19 mouse cellular contexts compared by ENCODE assay signal in genomic region chr13:9019713-9020112, GRCm38 (mm10). TPM values are rescaled to one million over a fixed set of nuclear protein-coding genes. Genes with fewer than 3 reads are reported as not detected.
DNase-seq lines count a peak whose midpoint lies in the region; ATAC-seq and TF ChIP-seq lines count a peak whose summit lies in the region.
"Had no signal": no experiment of that assay in that cellular context is flagged by ENCODE, and none has a peak within 500 bp of the region (broad histone marks: within the 10 kb centered on the region; RNA-seq: fewer than 3 reads in every experiment).

No protein-coding gene starts in this region.

- TF ChIP-seq CTCF in heart, adult 2 months (IDR thresholded peaks at IDR 0.05): no peak

- TF ChIP-seq POLR2A in heart, adult 2 months (IDR thresholded peaks at IDR 0.05; ENCODE audit: insufficient read depth, low read depth, low read length): no peak

- no peak for TF ChIP-seq EP300 in heart, adult 2 months (IDR thresholded peaks at IDR 0.05; ENCODE audit: insufficient read depth, low read depth, low read length)

- no peaks in the 10 kb centered on the region for H3K27me3 ChIP-seq in liver, embryonic 12.5 days (replicated peaks)
- no peaks in the 10 kb centered on the region for H3K27me3 ChIP-seq in liver, embryonic 16.5 days (ENCODE audit: control insufficient read depth, insufficient read depth, low read depth, low read length)
- no peaks in the 10 kb centered on the region for H3K27me3 ChIP-seq in heart, adult 2 months (ENCODE audit: control insufficient read depth, insufficient read depth, low read length)
- H3K27me3 ChIP-seq: CH12.LX; embryonic facial prominence, embryonic 15.5 days; forebrain, embryonic 12.5 days; heart, embryonic 13.5 days; hindbrain, embryonic 15.5 days had no signal

- no peak for DNase-seq in heart, adult 2 months
- no peak for DNase-seq in cerebellum, adult 8-10 months
- no peak for DNase-seq in right cerebral cortex, adult 2 months (ENCODE audit: low spot score in 2 of 2)
- DNase-seq: adrenal gland, adult 8-10 months; adrenal gland, postnatal 36 days; cerebellum, adult 2 months; cerebellum, postnatal 14 days; embryo, embryonic 11 days; gastrocnemius, postnatal 10 days; heart, postnatal 36 days had no signal

- no peaks in the 10 kb centered on the region for H3K79me2 ChIP-seq in heart, adult 2 months (replicated peaks; ENCODE audit: control insufficient read depth, insufficient read depth, low read length)

- H3K9me3 ChIP-seq in liver, embryonic 12.5 days (replicated peaks): no peaks in the 10 kb centered on the region
- H3K9me3 ChIP-seq in liver, embryonic 16.5 days (replicated peaks; ENCODE audit: control insufficient read depth, low read length): no peaks in the 10 kb centered on the region
- H3K9me3 ChIP-seq: embryonic facial prominence, embryonic 15.5 days; forebrain, embryonic 12.5 days; hindbrain, embryonic 15.5 days had no signal

- intact Hi-C loops in heart, adult 2 months (cut with DNase I): no loop called here

- WGBS in liver, embryonic 12.5 days (ENCODE audit: insufficient replicate concordance): 25% methylated on average over 4 of the region's 4 CpGs
- 34% methylated on average over 4 of the region's 4 CpGs for WGBS in liver, embryonic 16.5 days (ENCODE audit: insufficient replicate concordance)
- 57% methylated on average over 4 of the region's 4 CpGs for WGBS in heart, adult 2 months

- peak overlapping the region; percentile 30; the same call in 1 of the 2 replicates for H3K9ac ChIP-seq in liver, embryonic 12.5 days
- H3K9ac ChIP-seq in liver, embryonic 16.5 days (ENCODE audit: low read depth, low read length): no peak overlapping the region
- H3K9ac ChIP-seq in heart, adult 2 months (ENCODE audit: low read depth, low read length): no peak overlapping the region
- H3K9ac ChIP-seq: embryonic facial prominence, embryonic 15.5 days; forebrain, embryonic 12.5 days; heart, embryonic 13.5 days; hindbrain, embryonic 15.5 days had no signal

- peak overlapping the region; percentile 86 for H3K27ac ChIP-seq in liver, embryonic 12.5 days
- peak overlapping the region; percentile 80 for H3K27ac ChIP-seq in liver, embryonic 16.5 days (ENCODE audit: low read length)
- H3K27ac ChIP-seq in heart, adult 2 months: no peak overlapping the region
- H3K27ac ChIP-seq: embryonic facial prominence, embryonic 15.5 days; forebrain, embryonic 12.5 days; heart, embryonic 13.5 days; hindbrain, embryonic 15.5 days had no signal

- H3K4me1 ChIP-seq in liver, embryonic 12.5 days: peaks cover 63% of the 10 kb centered on the region
- peaks cover 38% of the 10 kb centered on the region for H3K4me1 ChIP-seq in liver, embryonic 16.5 days (ENCODE audit: control insufficient read depth, low read depth, low read length)
- H3K4me1 ChIP-seq in heart, adult 2 months (ENCODE audit: control insufficient read depth, insufficient read depth, low read length): no peaks in the 10 kb centered on the region
- H3K4me1 ChIP-seq: embryonic facial prominence, embryonic 15.5 days; forebrain, embryonic 12.5 days; hindbrain, embryonic 15.5 days had no signal

- H3K36me3 ChIP-seq in liver, embryonic 12.5 days: no peaks in the 10 kb centered on the region
- H3K36me3 ChIP-seq in liver, embryonic 16.5 days (ENCODE audit: control insufficient read depth, insufficient read depth): no peaks in the 10 kb centered on the region
- no peaks in the 10 kb centered on the region for H3K36me3 ChIP-seq in heart, adult 2 months (ENCODE audit: control insufficient read depth, insufficient read depth, low read length)
- H3K36me3 ChIP-seq: embryonic facial prominence, embryonic 15.5 days; forebrain, embryonic 12.5 days; heart, embryonic 13.5 days; hindbrain, embryonic 15.5 days had no signal

- H3K4me3 ChIP-seq in liver, embryonic 12.5 days: no peak overlapping the region
- no peak overlapping the region for H3K4me3 ChIP-seq in liver, embryonic 16.5 days (ENCODE audit: low read depth, low read length)
- H3K4me3 ChIP-seq in heart, adult 2 months: no peak overlapping the region
- H3K4me3 ChIP-seq: embryonic facial prominence, embryonic 15.5 days; forebrain, embryonic 12.5 days; heart, embryonic 13.5 days; hindbrain, embryonic 15.5 days had no signal

- ATAC-seq in erythroblast, adult 5-6 weeks (replicated peaks; ENCODE audit: low FRiP score, poor library complexity, severe bottlenecking): peak; percentile 19; the same call in 1 of the 2 replicates
- ATAC-seq in liver, embryonic 12.5 days: peak; percentile 36
- peak; percentile 28; the same call in 1 of the 2 replicates for ATAC-seq in liver, embryonic 16.5 days (ENCODE audit: low read depth)
- ATAC-seq: forebrain, embryonic 16.5 days had no signal

- H3K4me2 ChIP-seq in liver, embryonic 12.5 days: peak overlapping the region; percentile 50
- peak overlapping the region; percentile 48 for H3K4me2 ChIP-seq in liver, embryonic 16.5 days (ENCODE audit: low read depth, low read length)
- H3K4me2 ChIP-seq: embryonic facial prominence, embryonic 15.5 days; forebrain, embryonic 12.5 days; heart, embryonic 13.5 days; hindbrain, embryonic 15.5 days had no signal

RNA-seq across cellular contexts. Expression of gene Gtpbp4, which starts 23.8 kb away (rescaled TPM):
- 15.9 and 28.0 TPM in 2 replicates for total RNA-seq in erythroblast, adult 5-6 weeks (2015; ENCODE audit: low replicate concordance)
- 14.8 and 15.8 TPM in 2 replicates for total RNA-seq in erythroblast, adult 5-6 weeks (2017; ENCODE audit: low replicate concordance)
- 65.7 and 70.3 TPM in 2 replicates for polyA plus RNA-seq in liver, embryonic 12.5 days (2016; fragmentation: Nextera tagmentation; extraction: Ambion mirVana)
- 28.4 and 30.5 TPM in 2 replicates for polyA plus RNA-seq in liver, embryonic 16.5 days (2015; fragmentation: Nextera tagmentation; extraction: Ambion mirVana)
- 10 to 100 TPM; 36.9 to 37.9 TPM for total RNA-seq in heart, adult 2 months (2021)
- 7.1 and 17.1 TPM in 2 replicates for polyA plus RNA-seq in heart, adult 2 months (2012; rRNA removed)
